Mouse (Mus musculus) liver, embryonic 13.5 days (tissue): Measurements from ENCODE around the gene Rbm5. TPM values are rescaled to one million over a fixed set of nuclear protein-coding genes. Genes with fewer than 3 reads are reported as not detected.

Experiments used
- ATAC-seq: fragments of 200-750 bp; cut with Nextera tagmentation; 2 replicates; pipeline ENCODE4 v1.8.0; 2017; ENCODE audit warnings: low read depth, mild to moderate bottlenecking, moderate number of reproducible peaks, moderate library complexity
- DNase-seq: peaks from one replicate; pipeline ENCODE4 v3.0.0; 2022
- H3K27ac ChIP-seq: fragments of 300-500 bp; sonication (generic); 2 replicates; pipeline ENCODE4 v1.5.1; 2015; ENCODE audit warnings: moderate library complexity, mild to moderate bottlenecking, inconsistent platforms
- H3K27me3 ChIP-seq: fragments of 300-500 bp; sonication (generic); 2 replicates; pipeline ENCODE4 v1.6.1; 2015; ENCODE audit warnings: mild to moderate bottlenecking, inconsistent platforms
- H3K36me3 ChIP-seq: fragments of 300-500 bp; sonication (generic); 2 replicates; pipeline ENCODE4 v1.6.1; 2015; ENCODE audit warnings: mild to moderate bottlenecking, inconsistent platforms
- H3K4me1 ChIP-seq: fragments of 300-500 bp; sonication (generic); replicated peaks from 2 replicates; pipeline ENCODE4 v1.6.1; 2015; ENCODE audit warnings: inconsistent platforms
- H3K4me2 ChIP-seq: fragments of 300-500 bp; sonication (generic); 2 replicates; pipeline ENCODE4 v1.6.1; 2015; ENCODE audit warnings: inconsistent platforms, mild to moderate bottlenecking, moderate library complexity
- H3K4me3 ChIP-seq: fragments of 300-500 bp; sonication (generic); replicated peaks from 2 replicates; pipeline ENCODE4 v1.5.1; 2015; ENCODE audit warnings: mild to moderate bottlenecking, inconsistent platforms
- H3K9ac ChIP-seq: fragments of 300-500 bp; sonication (generic); 2 replicates; pipeline ENCODE4 v1.6.1; 2015; ENCODE audit warnings: mild to moderate bottlenecking, inconsistent platforms
- H3K9me3 ChIP-seq: fragments of 300-500 bp; sonication (generic); replicated peaks from 2 replicates; pipeline ENCODE4 v1.6.1; 2016; ENCODE audit warnings: inconsistent platforms
- WGBS: fragments of 180-500 bp; shearing (Covaris S2); methylation state at CpG from one replicate; pipeline ENCODE4 v1.1.7; 2015; ENCODE audit not compliant: insufficient replicate concordance; 5-methylcytosine and 5-hydroxymethylcytosine counted together
- polyA plus RNA-seq: library from polyadenylated mRNA; unstranded; fragments of >200 nt; fragmentation: Nextera tagmentation; extraction: Ambion mirVana; gene quantifications from 2 replicates; pipeline ENCODE4 v1.2.1, GENCODE M21; 2015

Rbm5 gene
- polyA plus RNA-seq, 1 experiment from 2014 or later: 64.7 TPM

DNA sequence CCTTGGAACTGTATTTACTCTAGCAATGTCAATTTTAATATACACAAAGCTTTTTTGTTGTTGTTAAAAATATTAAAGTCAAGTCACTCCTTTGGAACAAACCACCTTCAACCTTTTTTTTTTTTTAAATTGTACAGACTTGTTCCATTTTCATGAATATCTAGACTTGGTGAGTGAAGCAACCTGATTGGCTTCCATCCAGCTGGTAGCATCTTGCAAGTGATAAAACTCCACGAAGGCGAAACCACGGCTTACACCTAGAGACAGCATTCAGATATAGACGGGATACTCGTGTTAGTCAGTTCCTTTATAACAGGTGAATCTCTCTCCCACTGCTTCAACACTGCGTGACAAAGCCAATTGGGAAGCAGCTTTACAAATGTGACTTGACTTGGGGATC lies 11.2 kb downstream of the Rbm5 start:
- Histone ChIP-seq H3K9me3 (no peaks in the 10 kb centered on the region), H3K4me2 (no peak overlapping the region), H3K4me3 (no peak overlapping the region), H3K36me3 (peaks cover 95% of the 10 kb centered on the region), H3K4me1 (no peaks in the 10 kb centered on the region), H3K9ac (no peak overlapping the region), H3K27me3 (no peaks in the 10 kb centered on the region), H3K27ac (no peak overlapping the region)
- DNase-seq: no peak
- WGBS: 80% methylated on average over 6 of the region's 6 CpGs
- no peak for ATAC-seq

DNA sequence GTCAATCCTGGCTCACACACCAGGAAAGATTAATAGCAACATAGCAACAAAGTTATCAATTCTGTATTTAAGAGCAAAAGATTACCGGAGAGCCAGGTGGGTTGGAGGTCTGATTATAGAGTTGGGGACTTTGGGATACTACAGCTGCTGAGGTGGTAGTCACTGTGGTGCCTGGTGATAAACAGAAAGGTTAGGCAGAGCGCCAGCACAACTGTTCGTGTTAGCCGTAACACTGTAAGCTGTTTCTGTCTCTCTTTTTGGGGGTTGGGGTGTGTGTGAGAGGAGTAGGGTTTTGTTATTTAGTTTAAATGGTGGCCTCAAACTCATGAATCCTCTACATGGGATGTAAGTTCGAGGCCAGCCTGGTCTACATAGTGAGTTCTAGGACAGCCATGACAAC lies 20.4 kb downstream of the Rbm5 start:
- H3K9ac ChIP-seq: no peak overlapping the region
- H3K4me2 ChIP-seq: no peak overlapping the region
- peaks cover 96% of the 10 kb centered on the region for H3K36me3 ChIP-seq
- H3K9me3 ChIP-seq: no peaks in the 10 kb centered on the region
- H3K4me1 ChIP-seq: peaks cover 19% of the 10 kb centered on the region
- H3K27me3 ChIP-seq: no peaks in the 10 kb centered on the region
- no peak overlapping the region for H3K27ac ChIP-seq
- H3K4me3 ChIP-seq: no peak overlapping the region
- 89% methylated on average over 5 of the region's 5 CpGs for WGBS
- DNase-seq (no peak), ATAC-seq (no peak)

DNA sequence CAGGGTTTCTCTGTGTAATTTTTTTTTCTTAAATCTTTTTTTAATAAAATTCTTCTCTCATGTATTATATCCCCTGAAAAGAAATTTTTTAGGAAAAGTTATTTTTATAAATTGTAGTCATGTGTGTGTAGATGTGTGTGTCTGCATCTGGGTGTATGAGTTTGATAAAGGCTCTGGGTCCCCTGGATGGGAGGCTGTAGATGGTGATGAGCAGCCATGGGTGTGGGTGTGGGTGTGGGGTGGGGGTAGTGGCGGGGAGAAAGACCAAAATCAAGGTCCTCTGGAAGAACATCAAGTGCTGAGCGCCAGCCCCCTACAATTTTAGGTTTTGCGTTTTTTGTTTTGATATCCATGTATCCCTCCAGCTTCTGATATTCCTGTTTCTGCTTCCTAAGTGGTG lies 22.7 kb downstream of the Rbm5 start:
- Histone ChIP-seq H3K36me3 (peaks cover 97% of the 10 kb centered on the region), H3K4me3 (no peak overlapping the region), H3K27me3 (no peaks in the 10 kb centered on the region), H3K9ac (no peak overlapping the region), H3K27ac (0 out of 2 replicates have a peak overlapping the region, but pooled peaks have one; percentile 3), H3K9me3 (no peaks in the 10 kb centered on the region), H3K4me2 (no peak overlapping the region), H3K4me1 (peaks cover 19% of the 10 kb centered on the region)
- no peak for DNase-seq
- 58% methylated on average over 3 of the region's 3 CpGs for WGBS
- ATAC-seq: peak; percentile 84

DNA sequence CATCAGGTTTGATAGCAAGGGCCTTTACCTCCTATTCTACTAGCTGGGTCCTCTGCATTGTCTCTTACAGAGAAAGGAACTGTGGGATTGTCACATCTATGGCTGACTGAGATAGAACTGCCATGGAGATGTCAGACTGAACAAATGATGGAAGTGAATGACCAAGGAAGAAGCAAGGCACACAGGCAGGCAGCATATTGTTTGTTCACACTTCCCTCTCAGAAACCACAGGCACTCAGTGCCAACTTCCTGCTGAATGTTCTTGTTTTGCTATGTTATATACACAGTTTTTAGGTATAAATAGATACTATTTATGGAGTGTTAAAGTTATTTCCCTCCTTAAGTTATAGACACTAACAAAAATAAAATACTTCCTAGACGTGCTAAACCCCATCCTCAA lies 23.5 kb downstream of the Rbm5 start:
- no peaks in the 10 kb centered on the region for H3K27me3 ChIP-seq
- ATAC-seq: no peak
- H3K9me3 ChIP-seq: no peaks in the 10 kb centered on the region
- peaks cover 19% of the 10 kb centered on the region for H3K4me1 ChIP-seq
- H3K4me3 ChIP-seq: no peak overlapping the region
- no peak overlapping the region for H3K9ac ChIP-seq
- WGBS: 80% methylated on average over 1 of the region's 1 CpGs
- peaks cover 98% of the 10 kb centered on the region for H3K36me3 ChIP-seq
- no peak overlapping the region for H3K27ac ChIP-seq
- H3K4me2 ChIP-seq: no peak overlapping the region
- no peak for DNase-seq

DNA sequence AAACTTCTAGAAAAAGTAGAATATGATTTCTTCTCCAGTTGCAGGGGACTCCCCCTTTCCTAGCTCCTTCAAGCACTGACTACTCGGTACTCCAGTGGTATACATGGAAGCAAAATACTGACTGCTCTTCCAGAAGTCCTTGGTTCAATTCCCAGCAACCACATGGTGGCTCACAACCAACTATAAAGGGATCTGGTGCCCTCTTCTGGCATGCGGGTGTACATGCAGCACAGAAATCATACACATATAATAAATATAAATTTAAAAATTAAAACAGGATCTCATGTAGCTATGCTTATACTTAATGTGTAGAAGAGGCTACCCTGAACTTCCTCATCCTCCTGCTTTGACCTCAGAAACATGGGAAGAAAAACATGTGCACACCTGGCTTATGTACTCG lies 24.1 kb downstream of the Rbm5 start:
- Histone ChIP-seq H3K4me2 (no peak overlapping the region), H3K36me3 (peaks cover 98% of the 10 kb centered on the region), H3K4me3 (no peak overlapping the region), H3K9me3 (no peaks in the 10 kb centered on the region), H3K27me3 (no peaks in the 10 kb centered on the region), H3K27ac (no peak overlapping the region), H3K4me1 (peaks cover 19% of the 10 kb centered on the region), H3K9ac (no peak overlapping the region)
- ATAC-seq: no peak
- WGBS: 89% methylated on average over 3 of the region's 3 CpGs
- no peak for DNase-seq

DNA sequence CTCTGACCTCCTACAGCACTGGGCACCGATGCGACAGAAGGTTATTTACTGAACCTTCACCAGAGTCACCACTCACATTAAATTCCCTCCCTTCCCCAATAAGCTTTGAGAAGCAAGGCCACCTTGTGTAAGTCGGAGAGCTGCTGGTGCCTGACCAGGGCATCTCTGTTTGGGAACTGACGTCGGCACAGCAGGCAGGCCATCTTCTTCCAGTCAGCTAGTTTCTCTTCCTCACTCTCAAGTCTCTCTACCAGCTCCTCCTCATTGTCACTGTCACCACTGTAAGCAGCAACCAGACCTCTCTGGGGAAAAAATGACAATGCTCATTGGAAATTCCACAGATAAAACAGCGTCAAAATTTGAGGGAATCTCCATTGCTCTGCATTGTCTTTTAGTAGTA lies 26.7 kb downstream of the Rbm5 start:
- no peaks in the 10 kb centered on the region for H3K9me3 ChIP-seq

DNA sequence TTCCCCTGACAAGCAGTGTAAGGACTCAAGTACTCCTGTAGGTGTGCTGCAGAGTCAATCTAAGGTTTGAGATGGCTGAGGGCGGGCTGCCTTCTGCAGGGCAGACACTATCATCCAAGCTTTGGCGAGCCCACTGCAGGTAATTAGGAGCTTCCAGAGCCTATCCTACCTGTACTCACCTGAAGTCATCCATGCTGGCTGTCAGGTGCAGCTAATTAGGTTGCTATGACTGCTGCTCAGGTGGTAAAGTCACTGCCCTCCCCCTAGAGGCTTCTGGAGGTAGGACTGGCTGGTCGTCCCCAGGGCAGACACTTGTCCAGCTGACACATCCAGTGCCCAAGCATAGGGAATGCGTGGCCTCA lies 32.0 kb downstream of the Rbm5 start:
- Histone ChIP-seq H3K27me3 (peaks cover 28% of the 10 kb centered on the region), H3K36me3 (peaks cover 57% of the 10 kb centered on the region), H3K4me2 (no peak overlapping the region), H3K4me1 (peaks cover 39% of the 10 kb centered on the region), H3K9me3 (no peaks in the 10 kb centered on the region), H3K9ac (no peak overlapping the region), H3K27ac (no peak overlapping the region; the same call in 1 of the 2 replicates), H3K4me3 (no peak overlapping the region)
- ATAC-seq (peak; percentile 47), DNase-seq (no peak)
- 68% methylated on average over 4 of the region's 4 CpGs for WGBS

More for the DNA sequence above, 26.7 kb downstream of the Rbm5 start:
- H3K27ac ChIP-seq: no peak overlapping the region
- peaks cover 17% of the 10 kb centered on the region for H3K4me1 ChIP-seq
- no peak for DNase-seq
- ATAC-seq: no peak
- H3K36me3 ChIP-seq: peaks cover 98% of the 10 kb centered on the region
- H3K27me3 ChIP-seq: no peaks in the 10 kb centered on the region
- no peak overlapping the region for H3K4me3 ChIP-seq
- 94% methylated on average over 6 of the region's 6 CpGs for WGBS
- no peak overlapping the region for H3K4me2 ChIP-seq
- H3K9ac ChIP-seq: no peak overlapping the region

DNA sequence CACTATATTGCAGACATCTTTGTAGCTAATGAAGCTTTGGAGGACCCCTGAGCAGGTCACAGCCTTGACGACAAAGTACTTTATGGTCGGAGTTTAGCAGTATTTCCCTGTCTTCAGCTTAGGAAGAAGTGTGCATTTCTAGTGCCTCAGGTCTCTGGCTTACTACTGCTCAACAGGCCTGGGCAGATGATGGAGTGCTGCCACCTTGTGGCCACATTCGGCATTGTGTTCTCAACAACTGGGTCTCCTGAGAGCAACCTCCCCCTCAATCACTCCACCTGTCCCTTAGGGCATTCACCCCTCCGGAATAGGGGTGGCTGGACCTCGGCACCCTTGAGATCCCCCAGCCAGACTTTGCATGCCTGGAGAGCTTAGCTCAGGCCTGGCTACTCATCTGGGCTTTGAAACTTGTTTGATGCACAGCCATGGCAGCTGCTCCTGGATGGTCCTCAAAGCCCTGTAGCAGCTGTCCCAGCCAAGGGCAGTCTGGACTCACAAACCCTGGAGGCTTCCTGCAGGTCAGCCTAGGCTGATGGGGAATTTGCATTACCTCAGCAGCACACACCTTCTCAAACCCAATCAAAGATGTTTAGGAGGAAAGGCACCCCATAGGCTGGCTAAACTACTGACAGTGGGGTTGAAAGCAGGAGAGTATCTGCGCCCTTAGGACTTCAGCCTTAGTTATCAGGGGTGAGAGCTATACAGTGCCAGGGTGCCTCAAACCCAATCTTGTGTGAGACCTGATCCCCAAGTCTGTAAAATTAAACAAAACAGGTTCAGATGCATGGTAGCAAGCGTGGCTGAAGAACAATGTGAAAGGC lies 32.6 kb downstream of the Rbm5 start:
- 22% methylated on average over 7 of the region's 7 CpGs for WGBS
- ATAC-seq: peak; percentile 57
- Histone ChIP-seq H3K9me3 (no peaks in the 10 kb centered on the region), H3K4me1 (peaks cover 39% of the 10 kb centered on the region), H3K36me3 (peaks cover 52% of the 10 kb centered on the region), H3K27ac (no peak overlapping the region; the same call in none of the 2 replicates), H3K27me3 (peaks cover 31% of the 10 kb centered on the region), H3K4me2 (no peak overlapping the region), H3K9ac (no peak overlapping the region), H3K4me3 (no peak overlapping the region)
- peak; percentile 73 for DNase-seq

DNA sequence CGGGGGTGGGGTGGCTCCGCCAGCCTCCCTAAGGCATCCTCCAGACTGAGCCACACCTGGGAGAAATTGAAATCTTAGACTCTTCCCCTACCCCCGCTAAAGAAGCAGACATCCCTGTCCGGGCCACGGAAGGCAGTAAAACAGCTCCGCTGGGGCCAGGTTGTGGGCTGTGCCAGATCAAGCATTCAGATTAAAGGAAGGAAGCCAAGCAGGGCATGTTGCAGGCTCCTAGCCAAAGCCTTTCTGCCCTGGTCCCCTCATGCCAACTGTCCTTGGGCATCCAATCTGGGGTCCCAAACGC lies 34.7 kb downstream of the Rbm5 start:
- Histone ChIP-seq H3K4me2 (0 out of 2 replicates have a peak overlapping the region, but pooled peaks have one; percentile 2), H3K36me3 (peaks cover 31% of the 10 kb centered on the region), H3K4me3 (no peak overlapping the region; the same call in 1 of the 2 replicates), H3K27ac (no peak overlapping the region), H3K27me3 (peaks cover 31% of the 10 kb centered on the region), H3K9ac (no peak overlapping the region), H3K4me1 (peaks cover 39% of the 10 kb centered on the region), H3K9me3 (no peaks in the 10 kb centered on the region)
- 1% methylated on average over 7 of the region's 7 CpGs for WGBS
- ATAC-seq (no peak), DNase-seq (no peak)

DNA sequence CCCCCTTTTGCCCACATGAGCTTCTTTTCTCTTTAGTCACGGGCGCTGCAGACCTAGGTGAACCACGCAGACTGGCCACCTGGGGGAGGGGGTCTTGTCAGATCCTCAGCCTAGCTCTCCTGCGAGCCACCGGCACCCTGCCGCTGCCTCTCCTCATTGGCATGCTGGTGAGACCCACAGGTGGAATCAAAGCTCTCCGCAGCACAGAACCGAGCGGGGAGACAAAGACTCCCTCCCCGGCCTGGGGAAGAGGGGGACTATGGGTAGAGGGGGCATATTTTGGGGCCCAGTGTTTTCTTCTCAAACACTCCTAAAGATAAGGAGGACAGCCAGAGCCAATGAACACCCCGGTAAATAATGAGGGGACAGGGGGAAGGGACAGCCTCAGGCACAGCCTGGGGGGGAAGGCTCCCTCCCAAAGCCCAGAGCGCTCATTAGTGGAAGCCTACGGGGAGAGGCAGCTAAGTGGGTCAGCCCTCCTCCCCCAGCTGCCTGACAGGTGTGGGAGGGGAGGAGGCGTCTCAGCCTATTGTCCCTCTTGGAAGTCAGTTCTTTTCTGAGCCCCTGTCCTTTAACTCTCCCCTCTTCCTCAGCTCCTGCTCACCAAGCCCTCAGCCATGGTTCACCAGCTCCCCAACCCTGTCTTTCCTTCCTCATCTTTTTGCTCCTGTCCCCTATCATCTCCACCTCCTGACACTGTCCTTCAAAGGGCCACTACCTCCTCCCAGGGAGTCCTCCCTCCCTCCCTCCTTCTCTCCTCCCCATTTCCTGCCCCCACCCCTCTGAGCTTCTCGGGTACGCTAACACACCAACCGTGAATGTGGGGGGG lies 35.2 kb downstream of the Rbm5 start:
- Histone ChIP-seq H3K27ac (no peak overlapping the region), H3K4me3 (no peak overlapping the region), H3K9me3 (no peaks in the 10 kb centered on the region), H3K9ac (no peak overlapping the region), H3K27me3 (peaks cover 31% of the 10 kb centered on the region), H3K36me3 (peaks cover 25% of the 10 kb centered on the region), H3K4me2 (0 out of 2 replicates have a peak overlapping the region, but pooled peaks have one; percentile 2), H3K4me1 (peaks cover 39% of the 10 kb centered on the region)
- ATAC-seq (no peak), DNase-seq (no peak)
- WGBS: 10% methylated on average over 17 of the region's 17 CpGs

DNA sequence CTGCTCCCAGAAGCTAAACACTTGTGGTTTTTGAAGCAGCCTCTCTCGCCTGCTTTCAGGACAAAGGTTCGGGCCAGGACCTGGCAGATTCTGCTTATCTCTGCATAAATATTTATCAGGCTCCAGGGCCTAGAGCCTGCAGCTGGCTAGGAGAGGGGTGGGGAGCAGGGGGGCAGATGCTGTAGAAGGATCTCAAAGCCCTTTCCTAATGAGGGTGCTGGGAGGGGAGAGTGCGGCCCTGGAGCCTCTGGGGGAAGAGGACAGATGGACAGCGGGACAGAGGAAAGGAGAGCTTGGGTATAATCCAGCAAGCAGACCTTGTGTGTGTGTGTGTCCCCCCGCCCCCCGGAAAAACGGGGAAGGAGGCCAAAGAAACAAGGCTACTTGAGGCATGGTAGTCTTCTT lies 36.2 kb downstream of the Rbm5 start:
- no peaks in the 10 kb centered on the region for H3K9me3 ChIP-seq
- ATAC-seq (no peak), DNase-seq (no peak)
- peaks cover 31% of the 10 kb centered on the region for H3K27me3 ChIP-seq
- no peak overlapping the region for H3K4me2 ChIP-seq
- no peak overlapping the region for H3K27ac ChIP-seq
- H3K4me3 ChIP-seq: no peak overlapping the region
- no peak overlapping the region for H3K9ac ChIP-seq
- peaks cover 39% of the 10 kb centered on the region for H3K4me1 ChIP-seq
- 26% methylated on average over 7 of the region's 7 CpGs for WGBS
- peaks cover 15% of the 10 kb centered on the region for H3K36me3 ChIP-seq
